Mouse (Mus musculus): ENCODE measurements around the gene Sugct. TPM values are rescaled to one million over a fixed set of nuclear protein-coding genes. Genes with fewer than 3 reads are reported as not detected.

Sugct gene
- polyA plus RNA-seq (2014; fragmentation: Nextera tagmentation; extraction: Ambion mirVana), result 2.4 and 2.7 TPM in 2 replicates

- Histone ChIP-seq H3K4me1 (ENCODE audit: control insufficient read depth, insufficient read depth, low read length) (no peaks in the 10 kb centered on the region), H3K9me3 (ENCODE audit: control insufficient read depth, low read length) (no peaks in the 10 kb centered on the region), H3K4me2 (ENCODE audit: low read depth) (peak within 1 kb of the TSS; percentile 59), H3K27ac (ENCODE audit: low read depth, low read length) (peak within 1 kb of the TSS; percentile 79), H3K9ac (ENCODE audit: low read length) (peak within 1 kb of the TSS; percentile 88), H3K4me3 (ENCODE audit: low read depth, low read length) (peak within 1 kb of the TSS; percentile 79), H3K27me3 (ENCODE audit: control insufficient read depth, insufficient read depth, low read length) (no peaks in the 10 kb centered on the region), H3K36me3 (ENCODE audit: control insufficient read depth, insufficient read depth, low read length) (no peaks in the 10 kb centered on the region)
- ATAC-seq (ENCODE audit: insufficient read depth, low FRiP score, low TSS enrichment) (peak; percentile 99), DNase-seq (ENCODE audit: low spot score) (peak; percentile 100)
- 1% methylated on average over 58 of the region's 66 CpGs for WGBS
These were observed at the start of gene Sugct, which contains the start of gene Mplkip for GRCm38 (mm10) chr13:17694911-17695699. TSS of gene Sugct (minus strand) at chr13:17695553. TSS of gene Mplkip (plus strand) at chr13:17695192.

GRCm38 (mm10) chr13:17728798-17729197 is 33.4 kb upstream of the Sugct start:
- Histone ChIP-seq H3K4me2 (ENCODE audit: low read depth) (no peak overlapping the region), H3K27ac (ENCODE audit: low read depth, low read length) (no peak overlapping the region), H3K9ac (ENCODE audit: low read length) (no peak overlapping the region), H3K9me3 (ENCODE audit: control insufficient read depth, low read length) (no peaks in the 10 kb centered on the region), H3K4me1 (ENCODE audit: control insufficient read depth, insufficient read depth, low read length) (no peaks in the 10 kb centered on the region), H3K4me3 (ENCODE audit: low read depth, low read length) (no peak overlapping the region), H3K36me3 (ENCODE audit: control insufficient read depth, insufficient read depth, low read length) (no peaks in the 10 kb centered on the region), H3K27me3 (ENCODE audit: control insufficient read depth, insufficient read depth, low read length) (no peaks in the 10 kb centered on the region)
- DNase-seq (ENCODE audit: low spot score), result no peak
- 94% methylated on average over 3 of the region's 3 CpGs for WGBS
- ATAC-seq (ENCODE audit: insufficient read depth, low FRiP score, low TSS enrichment), result no peak

- Histone ChIP-seq H3K27ac (ENCODE audit: low read depth, low read length) (no peak overlapping the region), H3K27me3 (ENCODE audit: control insufficient read depth, insufficient read depth, low read length) (no peaks in the 10 kb centered on the region), H3K4me2 (ENCODE audit: low read depth) (no peak overlapping the region), H3K9me3 (ENCODE audit: control insufficient read depth, low read length) (no peaks in the 10 kb centered on the region), H3K9ac (ENCODE audit: low read length) (no peak overlapping the region), H3K4me1 (ENCODE audit: control insufficient read depth, insufficient read depth, low read length) (no peaks in the 10 kb centered on the region), H3K4me3 (ENCODE audit: low read depth, low read length) (no peak overlapping the region), H3K36me3 (ENCODE audit: control insufficient read depth, insufficient read depth, low read length) (no peaks in the 10 kb centered on the region)
- ATAC-seq (ENCODE audit: insufficient read depth, low FRiP score, low TSS enrichment) (no peak), DNase-seq (ENCODE audit: low spot score) (no peak)
- 91% methylated on average over 4 of the region's 4 CpGs for WGBS
These were observed 32.6 kb upstream of the Sugct start for GRCm38 (mm10) chr13:17727922-17728321.

- WGBS, result 95% methylated on average over 1 of the region's 1 CpGs
- peaks cover 6% of the 10 kb centered on the region; the same call in 1 of the 2 replicates for H3K36me3 ChIP-seq (ENCODE audit: control insufficient read depth, insufficient read depth, low read length)
- ATAC-seq (ENCODE audit: insufficient read depth, low FRiP score, low TSS enrichment), result no peak
- no peak overlapping the region for H3K4me3 ChIP-seq (ENCODE audit: low read depth, low read length)
- DNase-seq (ENCODE audit: low spot score), result no peak
- H3K27ac ChIP-seq (ENCODE audit: low read depth, low read length), result no peak overlapping the region
- no peaks in the 10 kb centered on the region for H3K4me1 ChIP-seq (ENCODE audit: control insufficient read depth, insufficient read depth, low read length)
- no peaks in the 10 kb centered on the region for H3K27me3 ChIP-seq (ENCODE audit: control insufficient read depth, insufficient read depth, low read length)
- no peaks in the 10 kb centered on the region for H3K9me3 ChIP-seq (ENCODE audit: control insufficient read depth, low read length)
- no peak overlapping the region for H3K9ac ChIP-seq (ENCODE audit: low read length)
- H3K4me2 ChIP-seq (ENCODE audit: low read depth), result no peak overlapping the region
These were observed 22.0 kb upstream of the Sugct start for GRCm38 (mm10) chr13:17717357-17717756.

GRCm38 (mm10) chr13:17708784-17709311 is 13.5 kb upstream of the Sugct start:
- ATAC-seq (ENCODE audit: insufficient read depth, low FRiP score, low TSS enrichment) (no peak), DNase-seq (ENCODE audit: low spot score) (no peak)
- Histone ChIP-seq H3K27ac (ENCODE audit: low read depth, low read length) (no peak overlapping the region), H3K4me3 (ENCODE audit: low read depth, low read length) (no peak overlapping the region), H3K27me3 (ENCODE audit: control insufficient read depth, insufficient read depth, low read length) (no peaks in the 10 kb centered on the region), H3K36me3 (ENCODE audit: control insufficient read depth, insufficient read depth, low read length) (no peaks in the 10 kb centered on the region), H3K4me1 (ENCODE audit: control insufficient read depth, insufficient read depth, low read length) (no peaks in the 10 kb centered on the region), H3K4me2 (ENCODE audit: low read depth) (no peak overlapping the region), H3K9me3 (ENCODE audit: control insufficient read depth, low read length) (no peaks in the 10 kb centered on the region), H3K9ac (ENCODE audit: low read length) (no peak overlapping the region)
- WGBS, result 84% methylated on average over 5 of the region's 5 CpGs

- DNase-seq (ENCODE audit: low spot score) (no peak), ATAC-seq (ENCODE audit: insufficient read depth, low FRiP score, low TSS enrichment) (no peak)
- Histone ChIP-seq H3K27ac (ENCODE audit: low read depth, low read length) (no peak overlapping the region), H3K9me3 (ENCODE audit: control insufficient read depth, low read length) (no peaks in the 10 kb centered on the region), H3K36me3 (ENCODE audit: control insufficient read depth, insufficient read depth, low read length) (no peaks in the 10 kb centered on the region), H3K27me3 (ENCODE audit: control insufficient read depth, insufficient read depth, low read length) (no peaks in the 10 kb centered on the region), H3K4me1 (ENCODE audit: control insufficient read depth, insufficient read depth, low read length) (no peaks in the 10 kb centered on the region), H3K4me2 (ENCODE audit: low read depth) (no peak overlapping the region), H3K9ac (ENCODE audit: low read length) (no peak overlapping the region), H3K4me3 (ENCODE audit: low read depth, low read length) (no peak overlapping the region)
- 90% methylated on average over 6 of the region's 6 CpGs for WGBS
These were observed 10.0 kb upstream of the Sugct start for GRCm38 (mm10) chr13:17705188-17705826.

- Histone ChIP-seq H3K9me3 (ENCODE audit: control insufficient read depth, low read length) (no peaks in the 10 kb centered on the region), H3K9ac (ENCODE audit: low read length) (no peak overlapping the region), H3K27ac (ENCODE audit: low read depth, low read length) (no peak overlapping the region), H3K27me3 (ENCODE audit: control insufficient read depth, insufficient read depth, low read length) (no peaks in the 10 kb centered on the region), H3K4me2 (ENCODE audit: low read depth) (no peak overlapping the region), H3K4me3 (ENCODE audit: low read depth, low read length) (no peak overlapping the region), H3K4me1 (ENCODE audit: control insufficient read depth, insufficient read depth, low read length) (no peaks in the 10 kb centered on the region), H3K36me3 (ENCODE audit: control insufficient read depth, insufficient read depth, low read length) (no peaks in the 10 kb centered on the region)
- DNase-seq (ENCODE audit: low spot score), result no peak
- ATAC-seq (ENCODE audit: insufficient read depth, low FRiP score, low TSS enrichment), result no peak
These were observed 7.0 kb upstream of the Sugct start for GRCm38 (mm10) chr13:17702311-17702710.

- Histone ChIP-seq H3K4me1 (ENCODE audit: control insufficient read depth, insufficient read depth, low read length) (no peaks in the 10 kb centered on the region), H3K9me3 (ENCODE audit: control insufficient read depth, low read length) (no peaks in the 10 kb centered on the region), H3K27ac (ENCODE audit: low read depth, low read length) (no peak overlapping the region), H3K27me3 (ENCODE audit: control insufficient read depth, insufficient read depth, low read length) (no peaks in the 10 kb centered on the region), H3K9ac (ENCODE audit: low read length) (no peak overlapping the region), H3K4me3 (ENCODE audit: low read depth, low read length) (no peak overlapping the region), H3K4me2 (ENCODE audit: low read depth) (no peak overlapping the region), H3K36me3 (ENCODE audit: control insufficient read depth, insufficient read depth, low read length) (no peaks in the 10 kb centered on the region)
- ATAC-seq (ENCODE audit: insufficient read depth, low FRiP score, low TSS enrichment) (no peak), DNase-seq (ENCODE audit: low spot score) (no peak)
These were observed 6.0 kb upstream of the Sugct start for GRCm38 (mm10) chr13:17701322-17701721.
